ENCODE assay signal across 18 mouse cellular contexts in genomic region chr1:127103664-127104063, GRCm38 (mm10).
DNase-seq lines count a peak whose midpoint lies in the region; ATAC-seq and TF ChIP-seq lines count a peak whose summit lies in the region.
"Had no signal": no experiment of that assay in that cellular context is flagged by ENCODE, and none has a peak within 500 bp of the region (broad histone marks: within the 10 kb centered on the region; RNA-seq: fewer than 3 reads in every experiment).

No protein-coding gene starts in this region.

- TF ChIP-seq CTCF in hindbrain, postnatal 0 days (IDR thresholded peaks at IDR 0.05; ENCODE audit: low read depth), result no peak

- no peak overlapping the region for H3K4me2 ChIP-seq in hindbrain, postnatal 0 days (ENCODE audit: low read depth, low read length)
- H3K4me2 ChIP-seq in hindbrain, embryonic 11.5 days (replicated peaks; ENCODE audit: low read depth, low read length), result no peak overlapping the region
- H3K4me2 ChIP-seq in midbrain, embryonic 11.5 days, result no peak overlapping the region
- no peak overlapping the region for H3K4me2 ChIP-seq in midbrain, embryonic 13.5 days (replicated peaks)
- H3K4me2 ChIP-seq in intestine, embryonic 15.5 days (replicated peaks), result no peak overlapping the region
- H3K4me2 ChIP-seq: heart, embryonic 15.5 days; limb, embryonic 13.5 days had no signal

- H3K9ac ChIP-seq in hindbrain, postnatal 0 days (replicated peaks; ENCODE audit: low read length), result no peak overlapping the region
- H3K9ac ChIP-seq in hindbrain, embryonic 11.5 days (ENCODE audit: low read depth, low read length), result no peak overlapping the region
- H3K9ac ChIP-seq in midbrain, embryonic 11.5 days (ENCODE audit: low read length), result no peak overlapping the region
- H3K9ac ChIP-seq in midbrain, embryonic 13.5 days (replicated peaks), result no peak overlapping the region
- no peak overlapping the region for H3K9ac ChIP-seq in intestine, embryonic 15.5 days
- H3K9ac ChIP-seq: heart, embryonic 15.5 days; limb, embryonic 13.5 days; liver, embryonic 14.5 days had no signal

- H3K4me3 ChIP-seq in hindbrain, postnatal 0 days (ENCODE audit: low read length), result no peak overlapping the region
- no peak overlapping the region for H3K4me3 ChIP-seq in hindbrain, embryonic 11.5 days (ENCODE audit: low read depth, low read length)
- no peak overlapping the region for H3K4me3 ChIP-seq in midbrain, embryonic 11.5 days (ENCODE audit: low read depth, low read length)
- no peak overlapping the region for H3K4me3 ChIP-seq in midbrain, embryonic 13.5 days (replicated peaks)
- no peak overlapping the region for H3K4me3 ChIP-seq in intestine, embryonic 15.5 days (replicated peaks)
- H3K4me3 ChIP-seq: heart, adult 2 months; heart, embryonic 15.5 days; layer of hippocampus, adult 2 months; limb, embryonic 13.5 days had no signal

- 39% methylated on average over 2 of the region's 2 CpGs for WGBS in hindbrain, postnatal 0 days
- 60% methylated on average over 2 of the region's 2 CpGs for WGBS in hindbrain, embryonic 11.5 days
- 64% methylated on average over 2 of the region's 2 CpGs for WGBS in midbrain, embryonic 11.5 days
- 56% methylated on average over 2 of the region's 2 CpGs for WGBS in midbrain, embryonic 13.5 days
- WGBS in intestine, embryonic 15.5 days, result 30% methylated on average over 2 of the region's 2 CpGs

- no peaks in the 10 kb centered on the region for H3K36me3 ChIP-seq in hindbrain, postnatal 0 days (ENCODE audit: insufficient read depth, low read length)
- no peaks in the 10 kb centered on the region for H3K36me3 ChIP-seq in hindbrain, embryonic 11.5 days (ENCODE audit: control insufficient read depth, insufficient read depth, low read length)
- H3K36me3 ChIP-seq in midbrain, embryonic 11.5 days (ENCODE audit: control insufficient read depth, insufficient read depth, low read length), result no peaks in the 10 kb centered on the region
- H3K36me3 ChIP-seq in midbrain, embryonic 13.5 days, result no peaks in the 10 kb centered on the region
- no peaks in the 10 kb centered on the region for H3K36me3 ChIP-seq in intestine, embryonic 15.5 days
- H3K36me3 ChIP-seq: heart, embryonic 15.5 days; limb, embryonic 13.5 days had no signal

- H3K9me3 ChIP-seq in hindbrain, postnatal 0 days (ENCODE audit: low read length), result no peaks in the 10 kb centered on the region
- H3K9me3 ChIP-seq in hindbrain, embryonic 11.5 days (ENCODE audit: control insufficient read depth, low read length), result no peaks in the 10 kb centered on the region
- H3K9me3 ChIP-seq in midbrain, embryonic 11.5 days (ENCODE audit: control insufficient read depth, low read length), result no peaks in the 10 kb centered on the region
- H3K9me3 ChIP-seq in midbrain, embryonic 13.5 days, result no peaks in the 10 kb centered on the region
- H3K9me3 ChIP-seq in intestine, embryonic 15.5 days, result no peaks in the 10 kb centered on the region
- H3K9me3 ChIP-seq: heart, embryonic 15.5 days had no signal

- no peak for DNase-seq in hindbrain, postnatal 0 days (ENCODE audit: low spot score)
- DNase-seq in hindbrain, embryonic 11.5 days (ENCODE audit: low spot score), result no peak
- no peak for DNase-seq in midbrain, embryonic 11.5 days (ENCODE audit: low spot score, missing footprints)
- DNase-seq in gonadal fat pad, adult 2 months (ENCODE audit: low read depth), result peak; percentile 26
- DNase-seq in testis, postnatal 14 days (ENCODE audit: low spot score), result no peak
- DNase-seq: adrenal gland, postnatal 25 days; cerebellum, adult 9-10 months; embryo, embryonic 11 days; gastrocnemius, postnatal 10 days; heart, adult 2 months had no signal

- H3K27me3 ChIP-seq in hindbrain, postnatal 0 days (ENCODE audit: insufficient read depth, low read length), result no peaks in the 10 kb centered on the region
- no peaks in the 10 kb centered on the region for H3K27me3 ChIP-seq in hindbrain, embryonic 11.5 days (ENCODE audit: control insufficient read depth, insufficient read depth, low read length)
- no peaks in the 10 kb centered on the region for H3K27me3 ChIP-seq in midbrain, embryonic 11.5 days (ENCODE audit: control insufficient read depth, insufficient read depth, low read length)
- no peaks in the 10 kb centered on the region for H3K27me3 ChIP-seq in midbrain, embryonic 13.5 days
- H3K27me3 ChIP-seq in intestine, embryonic 15.5 days (replicated peaks), result no peaks in the 10 kb centered on the region
- H3K27me3 ChIP-seq: heart, embryonic 15.5 days; limb, embryonic 13.5 days had no signal

- peaks cover 4% of the 10 kb centered on the region for H3K4me1 ChIP-seq in hindbrain, postnatal 0 days (ENCODE audit: insufficient read depth, low read length)
- H3K4me1 ChIP-seq in hindbrain, embryonic 11.5 days (replicated peaks; ENCODE audit: control insufficient read depth, insufficient read depth, low read length), result no peaks in the 10 kb centered on the region
- no peaks in the 10 kb centered on the region for H3K4me1 ChIP-seq in midbrain, embryonic 11.5 days (ENCODE audit: control insufficient read depth, insufficient read depth, low read length)
- peaks cover 7% of the 10 kb centered on the region; the same call in 1 of the 2 replicates for H3K4me1 ChIP-seq in midbrain, embryonic 13.5 days (replicated peaks)
- H3K4me1 ChIP-seq in intestine, embryonic 15.5 days (replicated peaks), result no peaks in the 10 kb centered on the region
- H3K4me1 ChIP-seq: heart, embryonic 15.5 days had no signal

- H3K27ac ChIP-seq in hindbrain, postnatal 0 days, result no peak overlapping the region
- H3K27ac ChIP-seq in hindbrain, embryonic 11.5 days (ENCODE audit: low read depth, low read length), result no peak overlapping the region
- H3K27ac ChIP-seq in midbrain, embryonic 11.5 days (ENCODE audit: low read depth, low read length), result no peak overlapping the region
- no peak overlapping the region for H3K27ac ChIP-seq in midbrain, embryonic 13.5 days
- H3K27ac ChIP-seq in intestine, embryonic 15.5 days, result no peak overlapping the region
- H3K27ac ChIP-seq: heart, adult 2 months; heart, embryonic 15.5 days; kidney, postnatal 0 days; limb, embryonic 13.5 days; liver, embryonic 14.5 days had no signal

- 0 out of 2 replicates have a peak, but pooled peaks have one; percentile 11 for ATAC-seq in hindbrain, postnatal 0 days
- ATAC-seq in hindbrain, embryonic 11.5 days (ENCODE audit: low FRiP score), result no peak
- peak; percentile 35; the same call in 1 of the 2 replicates for ATAC-seq in midbrain, embryonic 11.5 days (ENCODE audit: low FRiP score)
- no peak for ATAC-seq in midbrain, embryonic 13.5 days
- ATAC-seq in intestine, embryonic 15.5 days, result no peak
- ATAC-seq: intestine, embryonic 16.5 days had no signal

Comparison
In these comparisons a context has a peak if more than half of its experiments do, and no peak if none do; other contexts are left out.
1. ATAC-seq: peak in hindbrain, postnatal 0 days (single experiment) and midbrain, embryonic 11.5 days (single experiment); none in hindbrain, embryonic 11.5 days (single experiment), midbrain, embryonic 13.5 days (single experiment) and intestine, embryonic 15.5 days (single experiment).